Mouse (Mus musculus) hindbrain, postnatal 0 days (tissue): ENCODE measurements around the gene 2610318N02Rik. TPM values are rescaled to one million over a fixed set of nuclear protein-coding genes. Genes with fewer than 3 reads are reported as not detected.
A peak's percentile ranks its signal among the peaks of the same experiment; 100 is the strongest.

Experiments used
- ATAC-seq: fragments of 200-750 bp; cut with Nextera tagmentation; 2 replicates; pipeline ENCODE4 v1.8.0; 2017; ENCODE audit warnings: mild to moderate bottlenecking, moderate TSS enrichment, moderate library complexity
- DNase-seq: peaks from one replicate; pipeline ENCODE4 v3.0.0-alpha.2; 2015; ENCODE audit warnings: low spot score
- H3K27ac ChIP-seq: fragments of 300-500 bp; sonication (generic); 2 replicates; pipeline ENCODE4 v1.5.1; 2014; ENCODE audit warnings: mild to moderate bottlenecking
- H3K27me3 ChIP-seq: fragments of 300-500 bp; sonication (generic); 2 replicates; pipeline ENCODE4 v1.6.1; 2014; ENCODE audit warnings: low read length, mixed read lengths; ENCODE audit not compliant: insufficient read depth
- H3K36me3 ChIP-seq: fragments of 300-500 bp; sonication (generic); 2 replicates; pipeline ENCODE4 v1.6.1; 2014; ENCODE audit warnings: low read length, mixed read lengths; ENCODE audit not compliant: insufficient read depth
- H3K4me1 ChIP-seq: fragments of 300-500 bp; sonication (generic); 2 replicates; pipeline ENCODE4 v1.6.1; 2014; ENCODE audit warnings: antibody characterized with exemption, low read length, mixed read lengths; ENCODE audit not compliant: insufficient read depth
- H3K4me2 ChIP-seq: fragments of 300-500 bp; sonication (generic); 2 replicates; pipeline ENCODE4 v1.6.1; 2014; ENCODE audit warnings: low read depth, mild to moderate bottlenecking, low read length, moderate library complexity, mixed read lengths
- H3K4me3 ChIP-seq: fragments of 300-500 bp; sonication (generic); 2 replicates; pipeline ENCODE4 v1.5.1; 2014; ENCODE audit warnings: low read length
- H3K9ac ChIP-seq: fragments of 300-500 bp; sonication (generic); replicated peaks from 2 replicates; pipeline ENCODE4 v1.6.1; 2014; ENCODE audit warnings: mild to moderate bottlenecking, low read length, moderate library complexity, mixed read lengths
- H3K9me3 ChIP-seq: fragments of 300-500 bp; sonication (generic); 2 replicates; pipeline ENCODE4 v1.6.1; 2016; ENCODE audit warnings: low read length, mixed read lengths
- CTCF ChIP-seq: IDR thresholded peaks from 2 replicates; pipeline ENCODE4 v1.5.1; 2016; ENCODE audit warnings: antibody characterized with exemption, control low read depth, low read depth
- WGBS: fragments of 180-500 bp; shearing (Covaris S2); extraction: QIAGEN DNeasy Blood & Tissue Kit; methylation state at CpG from one replicate; pipeline ENCODE4 v1.1.7; 2014; 5-methylcytosine and 5-hydroxymethylcytosine counted together
- polyA plus RNA-seq: library from polyadenylated mRNA; unstranded; fragments of >200 nt; fragmentation: Nextera tagmentation; extraction: Ambion mirVana; gene quantifications from 2 replicates; pipeline ENCODE4 v1.2.1, GENCODE M21; 2015
- total RNA-seq: library from RNA; depleted of rRNA; stranded (reverse); fragments of >200 nt; gene quantifications from 2 replicates; pipeline ENCODE4 v1.2.3, GENCODE M21; 2014

Gene 2610318N02Rik
- total and polyA plus RNA-seq, 2 experiments from 2014 or later, result 4.2 to 8.2 TPM

GRCm38 (mm10) chr16:17150520-17151258 lies 25.7 kb upstream of the 2610318N02Rik start:
- Histone ChIP-seq H3K27ac (no peak overlapping the region), H3K9me3 (no peaks in the 10 kb centered on the region), H3K4me1 (peaks cover 5% of the 10 kb centered on the region; the same call in 1 of the 2 replicates), H3K4me2 (no peak overlapping the region), H3K4me3 (no peak overlapping the region), H3K36me3 (peaks cover 18% of the 10 kb centered on the region), H3K27me3 (no peaks in the 10 kb centered on the region), H3K9ac (no peak overlapping the region)
- 89% methylated on average over 7 of the region's 7 CpGs for WGBS
- DNase-seq (no peak), ATAC-seq (no peak)
- TF ChIP-seq CTCF, result no peak

DNA sequence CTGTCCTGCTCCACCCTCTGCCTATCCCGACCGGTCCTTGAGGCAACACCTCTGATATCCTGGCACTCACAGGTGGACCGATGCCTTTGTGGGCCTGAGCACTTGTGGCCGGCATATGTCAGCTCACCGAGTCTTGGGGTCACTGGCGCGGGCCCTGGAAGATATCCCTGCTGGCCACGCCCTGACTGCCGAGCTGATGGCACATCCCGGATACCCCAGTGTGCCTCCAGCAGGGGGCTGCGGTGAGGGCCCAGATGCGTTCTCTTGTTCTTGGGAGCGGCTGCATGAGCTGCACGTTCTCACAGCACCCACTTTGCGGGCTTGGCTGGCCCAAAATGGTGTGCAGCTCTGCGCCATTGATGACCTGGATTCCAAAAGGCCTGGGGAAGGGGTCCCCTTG lies 23.1 kb upstream of the 2610318N02Rik start:
- peak; percentile 18 for DNase-seq
- WGBS, result 7% methylated on average over 16 of the region's 16 CpGs
- Histone ChIP-seq H3K4me2 (peak overlapping the region; percentile 92), H3K36me3 (peaks cover 12% of the 10 kb centered on the region), H3K4me1 (peaks cover 5% of the 10 kb centered on the region; the same call in 1 of the 2 replicates), H3K9ac (peak overlapping the region; percentile 63; the same call in 1 of the 2 replicates), H3K9me3 (no peaks in the 10 kb centered on the region), H3K4me3 (peak overlapping the region; percentile 64), H3K27ac (no peak overlapping the region), H3K27me3 (no peaks in the 10 kb centered on the region)
- peak; percentile 13; the same call in 1 of the 2 replicates for ATAC-seq
- peak; percentile 41; the same call in 1 of the 2 replicates for TF ChIP-seq CTCF

GRCm38 (mm10) chr16:17147391-17147929 lies 22.5 kb upstream of the 2610318N02Rik start:
- Histone ChIP-seq H3K4me2 (peak overlapping the region; percentile 92), H3K9me3 (no peaks in the 10 kb centered on the region), H3K4me3 (peak overlapping the region; percentile 64), H3K27ac (peak overlapping the region; percentile 74), H3K9ac (peak overlapping the region; percentile 63), H3K36me3 (peaks cover 6% of the 10 kb centered on the region; the same call in 1 of the 2 replicates), H3K27me3 (no peaks in the 10 kb centered on the region), H3K4me1 (peaks cover 5% of the 10 kb centered on the region; the same call in 1 of the 2 replicates)
- WGBS, result under 1% methylated on average over 41 of the region's 41 CpGs
- peak; percentile 69 for ATAC-seq
- TF ChIP-seq CTCF, result no peak
- peak; percentile 64 for DNase-seq

DNA sequence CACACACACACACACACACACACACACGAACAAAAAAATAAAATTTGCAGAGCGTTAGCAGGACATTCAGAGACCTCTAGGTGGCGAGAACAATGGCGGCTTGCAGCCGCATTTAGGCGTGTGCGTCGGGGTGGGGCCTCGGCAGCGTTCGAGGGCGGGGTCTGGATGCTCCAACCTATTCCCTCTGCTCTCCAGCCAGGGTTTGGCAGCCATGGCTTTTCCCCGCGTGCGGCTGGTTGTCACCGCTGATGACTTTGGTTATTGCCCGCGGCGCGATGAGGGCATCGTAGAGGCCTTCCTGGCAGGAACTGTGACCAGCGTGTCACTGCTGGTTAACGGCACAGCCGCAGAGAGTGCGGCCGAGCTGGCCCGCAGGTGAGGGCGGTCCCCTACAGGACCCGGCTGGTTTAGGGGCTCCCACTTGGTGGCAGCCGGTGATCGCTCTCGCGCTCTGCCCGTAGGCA lies 21.8 kb upstream of the 2610318N02Rik start, which contains the start of gene Ccdc116:
TSS of gene Ccdc116 (minus strand) at position 458 of the 464 bp plus-strand sequence.
- TF ChIP-seq CTCF, result peak; percentile 75
- ATAC-seq, result peak; percentile 89
- peak within 1 kb of the TSS; percentile 63 for H3K9ac ChIP-seq
- no peaks in the 10 kb centered on the region for H3K36me3 ChIP-seq
- peak within 1 kb of the TSS; percentile 74 for H3K27ac ChIP-seq
- H3K27me3 ChIP-seq, result no peaks in the 10 kb centered on the region
- peaks cover 5% of the 10 kb centered on the region; the same call in 1 of the 2 replicates for H3K4me1 ChIP-seq
- H3K9me3 ChIP-seq, result no peaks in the 10 kb centered on the region
- peak; percentile 95 for DNase-seq
- peak within 1 kb of the TSS; percentile 92 for H3K4me2 ChIP-seq
- H3K4me3 ChIP-seq, result peak within 1 kb of the TSS; percentile 64
- WGBS, result 0% methylated on average over 28 of the region's 34 CpGs

- Histone ChIP-seq H3K4me2 (no peak within 1 kb of the TSS), H3K9ac (no peak within 1 kb of the TSS), H3K9me3 (no peaks in the 10 kb centered on the region), H3K27ac (no peak within 1 kb of the TSS), H3K27me3 (no peaks in the 10 kb centered on the region), H3K36me3 (no peaks in the 10 kb centered on the region), H3K4me1 (peaks cover 5% of the 10 kb centered on the region; the same call in 1 of the 2 replicates), H3K4me3 (no peak within 1 kb of the TSS)
- ATAC-seq (no peak), DNase-seq (no peak)
- no peak for TF ChIP-seq CTCF
- WGBS, result 21% methylated on average over 7 of the region's 7 CpGs
Measured at GRCm38 (mm10) chr16:17144339-17144738, 19.4 kb upstream of the 2610318N02Rik start, which contains the start of gene Ydjc. TSS of gene Ydjc (plus strand) at chr16:17144621.

DNA sequence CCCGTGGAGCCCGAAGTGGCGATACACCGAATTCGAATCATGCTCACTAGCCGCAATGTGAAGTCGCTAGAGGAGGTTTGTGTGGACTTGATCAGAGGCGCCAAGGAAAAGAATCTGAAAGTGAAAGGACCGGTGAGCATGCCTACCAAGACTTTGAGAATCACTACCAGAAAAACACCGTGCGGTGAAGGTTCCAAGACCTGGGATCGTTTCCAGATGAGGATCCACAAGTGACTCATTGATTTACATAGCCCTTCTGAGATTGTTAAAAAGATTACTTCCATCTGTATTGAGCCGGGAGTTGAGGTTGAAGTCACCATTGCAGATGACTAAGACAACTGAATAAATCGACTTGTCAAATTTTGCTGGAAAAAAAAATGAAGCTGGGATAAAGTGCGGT lies 12.4 kb upstream of the 2610318N02Rik start:
- Histone ChIP-seq H3K4me3 (no peak overlapping the region), H3K27ac (no peak overlapping the region), H3K9ac (no peak overlapping the region), H3K36me3 (no peaks in the 10 kb centered on the region), H3K27me3 (no peaks in the 10 kb centered on the region), H3K4me1 (0 out of 2 replicates have a peak, but pooled peaks cover 4% of the 10 kb centered on the region), H3K4me2 (no peak overlapping the region), H3K9me3 (no peaks in the 10 kb centered on the region)
- DNase-seq (no peak), ATAC-seq (no peak)
- 93% methylated on average over 15 of the region's 15 CpGs for WGBS
- no peak for TF ChIP-seq CTCF

- TF ChIP-seq CTCF, result no peak
- DNase-seq, result no peak
- peak overlapping the region; percentile 100 for H3K4me2 ChIP-seq
- WGBS, result 43% methylated on average over 7 of the region's 7 CpGs
- no peaks in the 10 kb centered on the region for H3K9me3 ChIP-seq
- no peaks in the 10 kb centered on the region for H3K36me3 ChIP-seq
- no peak for ATAC-seq
- H3K4me3 ChIP-seq, result peak overlapping the region; percentile 77
- H3K27me3 ChIP-seq, result no peaks in the 10 kb centered on the region
- H3K4me1 ChIP-seq, result peaks cover 9% of the 10 kb centered on the region; the same call in 1 of the 2 replicates
- no peak overlapping the region for H3K27ac ChIP-seq
- H3K9ac ChIP-seq, result no peak overlapping the region; the same call in 1 of the 2 replicates
Measured at GRCm38 (mm10) chr16:17132906-17133200, 7.9 kb upstream of the 2610318N02Rik start.
